Mouse (Mus musculus) G1E (cell line): ENCODE data around the gene Prcd.

ENCODE experiments used
- CTCF ChIP-seq: IDR thresholded peaks from 2 replicates; pipeline ENCODE4 v1.5.1; 2012; ENCODE audit warnings: low read depth, low read length, inconsistent platforms, mixed read lengths
- GATA1 ChIP-seq: IDR thresholded peaks from 2 replicates; pipeline ENCODE4 v1.6.1; 2012; ENCODE audit warnings: borderline replicate concordance, low read length, inconsistent platforms, mixed read lengths
- GATA2 ChIP-seq: IDR thresholded peaks from 2 replicates; pipeline ENCODE4 v1.6.1; 2012; ENCODE audit warnings: low read depth, low read length, inconsistent platforms, borderline replicate concordance
- POLR2AphosphoS5 ChIP-seq: IDR thresholded peaks from 2 replicates; pipeline ENCODE4 v1.6.1; 2012; ENCODE audit warnings: low read depth, low read length, inconsistent platforms; ENCODE audit not compliant: insufficient replicate concordance

GRCm38 (mm10) chr11:116710793-116711192, 57.5 kb downstream of the Prcd start:
- TF ChIP-seq CTCF: no peak
- no peak for TF ChIP-seq POLR2AphosphoS5
- TF ChIP-seq GATA1: no peak
- no peak for TF ChIP-seq GATA2
